Mouse (Mus musculus) liver (tissue): ENCODE measurements around the gene Synpr.

Experiments
- DNase-seq: peaks from one replicate; pipeline ENCODE4 v3.0.0-alpha.2; 2020; ENCODE audit warnings: mixed read lengths

The Synpr gene

DNA sequence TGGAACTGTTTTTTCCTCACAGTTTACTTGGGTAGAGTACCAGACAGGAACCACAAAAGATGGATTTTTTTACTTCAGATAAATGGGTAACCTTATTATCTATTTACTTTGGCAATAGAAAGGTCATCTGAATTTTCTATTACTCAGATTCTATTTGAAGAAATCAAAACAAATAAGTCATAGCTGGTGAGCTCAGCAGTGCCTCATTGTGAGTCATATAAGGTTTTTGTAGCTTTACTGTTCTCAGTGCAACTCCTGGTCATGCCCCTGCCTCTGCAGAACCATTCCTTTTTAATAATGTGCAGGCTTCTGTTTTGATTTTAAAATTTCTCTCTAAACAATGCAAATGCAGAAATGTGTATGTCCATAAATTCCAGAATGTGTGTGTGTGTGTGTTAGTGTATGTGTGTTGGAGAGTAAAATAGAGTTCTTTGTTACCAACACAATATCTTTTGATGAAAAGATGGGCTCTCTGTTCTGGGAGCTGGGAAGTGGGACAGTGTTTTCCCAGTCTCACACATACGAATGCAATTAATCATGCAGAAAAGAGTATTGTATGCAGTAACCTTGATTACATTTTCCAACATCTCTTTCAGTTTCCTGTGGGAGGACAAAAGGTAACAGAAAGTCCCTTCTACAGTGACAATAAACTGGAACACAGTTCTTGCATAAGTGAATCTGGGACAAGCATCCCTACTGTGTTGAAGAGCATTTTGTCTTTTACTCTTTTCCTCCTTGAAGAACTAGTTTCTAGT, 269.2 kb downstream of the Synpr start:
- DNase-seq: no peak

GRCm38 (mm10) chr14:13554631-13555030, 270.1 kb downstream of the Synpr start:
- no peak for DNase-seq

DNA sequence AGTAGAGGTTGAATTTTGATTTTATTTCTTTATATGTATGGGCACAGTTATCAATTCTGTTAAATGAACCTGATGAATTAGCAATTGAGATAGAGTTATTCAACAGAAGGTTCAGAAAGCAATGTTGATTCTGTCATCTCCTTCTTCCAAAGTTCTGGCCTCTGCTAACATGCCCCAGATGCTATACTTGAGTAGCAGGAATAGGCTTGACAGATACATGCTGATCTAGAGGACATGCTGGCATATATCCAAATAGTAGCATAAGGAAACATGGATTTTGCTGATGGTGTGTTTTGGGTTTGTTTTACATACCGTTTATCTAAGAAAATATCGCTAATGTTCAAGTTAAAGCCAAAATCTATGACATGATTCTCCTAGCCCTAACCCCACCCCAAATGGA, 273.5 kb downstream of the Synpr start:
- DNase-seq: no peak

DNA sequence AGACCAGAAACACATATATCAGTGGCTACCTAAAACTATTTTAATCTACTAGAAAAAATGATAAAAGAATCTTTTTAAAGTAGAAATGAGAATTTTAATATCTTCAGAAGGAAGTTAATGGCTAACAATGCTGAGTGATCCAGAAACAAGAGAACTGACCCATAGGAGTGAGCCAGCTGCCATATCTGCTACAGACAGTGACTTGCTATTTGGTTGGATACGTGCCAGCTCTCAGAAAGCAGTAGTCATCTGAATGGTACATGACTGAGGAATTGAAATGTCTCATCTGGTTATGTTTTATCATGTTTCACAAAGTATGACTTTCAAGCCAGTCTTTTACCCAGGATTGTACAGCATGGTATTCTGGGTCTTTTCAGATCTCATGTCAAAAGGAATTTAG, 282.7 kb downstream of the Synpr start:
- no peak for DNase-seq

GRCm38 (mm10) chr14:13567996-13568395, 283.4 kb downstream of the Synpr start:
- DNase-seq: no peak

GRCm38 (mm10) chr14:13571941-13572340, 287.4 kb downstream of the Synpr start:
- no peak for DNase-seq

GRCm38 (mm10) chr14:13572530-13572929, 287.9 kb downstream of the Synpr start:
- DNase-seq: no peak

DNA sequence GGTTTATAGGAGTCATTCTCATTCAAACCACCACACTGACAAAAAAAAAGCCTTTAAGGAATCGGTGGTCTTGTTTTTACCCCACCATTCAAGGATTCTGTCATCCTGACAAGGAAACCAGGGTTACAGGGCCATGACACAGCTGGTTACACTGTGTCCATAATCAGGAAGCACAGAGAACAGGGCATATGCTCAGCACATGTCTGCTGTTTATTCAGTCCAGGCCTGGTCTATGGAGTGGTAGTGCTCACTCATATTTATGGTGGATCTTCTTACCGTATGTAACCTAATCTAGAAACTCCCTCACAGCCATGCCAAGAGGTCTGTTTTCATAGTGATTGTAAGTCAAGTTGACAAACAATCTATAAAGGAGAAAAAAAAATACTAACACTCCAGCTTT, 293.5 kb downstream of the Synpr start:
- DNase-seq: no peak

DNA sequence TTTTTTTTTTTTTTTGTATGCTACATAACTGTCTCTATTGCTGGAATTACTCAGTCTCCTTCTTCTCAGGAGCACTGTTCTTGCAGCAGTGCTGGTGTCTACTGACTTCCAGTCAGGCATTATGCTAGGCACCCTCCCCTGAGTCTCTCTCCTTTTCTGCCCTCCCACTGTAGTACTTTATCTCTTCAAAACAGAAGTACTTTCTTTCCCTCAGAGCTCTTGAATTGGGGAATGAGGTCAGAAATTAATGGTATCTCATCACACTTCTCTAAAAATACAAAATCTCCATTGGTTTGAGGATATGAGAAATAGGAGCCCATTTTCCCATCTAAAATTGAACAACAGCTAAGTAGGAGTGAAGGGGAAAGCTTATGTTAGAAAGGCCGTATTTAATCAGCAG, 294.2 kb downstream of the Synpr start:
- no peak for DNase-seq

- no peak for DNase-seq
These were observed 308.9 kb downstream of the Synpr start for GRCm38 (mm10) chr14:13593321-13593940.

GRCm38 (mm10) chr14:13596251-13596650, 311.7 kb downstream of the Synpr start:
- DNase-seq: no peak

- no peak for DNase-seq
These were observed 312.6 kb downstream of the Synpr start for GRCm38 (mm10) chr14:13597204-13597603.

DNA sequence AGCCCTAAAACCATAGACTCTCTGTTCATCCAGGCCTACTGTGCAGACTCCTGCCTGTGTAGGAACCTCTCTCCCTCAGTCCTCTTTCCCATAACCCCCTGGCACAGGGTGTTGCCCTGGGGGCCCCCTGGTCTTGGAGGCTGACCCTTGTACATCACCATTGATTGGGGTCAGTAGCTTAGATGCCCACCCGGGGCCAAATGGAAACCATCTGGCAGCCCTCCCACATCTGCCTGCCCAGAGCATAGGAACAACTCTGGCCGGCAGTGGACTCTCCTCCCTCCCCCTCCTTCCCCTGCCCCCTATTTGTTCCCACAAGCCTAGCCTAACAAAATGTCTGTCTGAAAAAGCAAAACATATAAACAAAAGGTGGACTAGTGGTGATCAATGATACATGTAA, 336.0 kb downstream of the Synpr start:
- DNase-seq: no peak

DNA sequence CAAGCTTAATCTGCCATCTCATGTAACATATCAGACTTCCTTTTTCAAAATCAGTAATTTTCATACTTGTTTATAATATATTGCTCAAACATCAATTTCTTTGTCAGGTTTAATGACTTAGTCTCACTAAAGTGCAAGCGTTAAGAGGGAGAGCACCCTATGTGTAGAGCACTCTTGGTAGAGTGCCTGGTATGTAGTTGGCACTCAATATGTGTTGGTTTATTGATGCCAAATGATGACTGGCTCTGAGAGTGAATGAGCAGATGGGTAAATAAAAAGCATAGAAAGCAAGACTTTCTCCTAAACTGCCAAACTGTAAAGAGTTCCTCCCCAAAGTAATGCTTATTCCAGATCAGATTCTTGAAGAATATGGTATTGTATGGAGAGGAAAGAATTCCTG, 365.3 kb downstream of the Synpr start:
- DNase-seq: no peak

- DNase-seq: no peak
These were observed 366.5 kb downstream of the Synpr start for GRCm38 (mm10) chr14:13651039-13651438.

DNA sequence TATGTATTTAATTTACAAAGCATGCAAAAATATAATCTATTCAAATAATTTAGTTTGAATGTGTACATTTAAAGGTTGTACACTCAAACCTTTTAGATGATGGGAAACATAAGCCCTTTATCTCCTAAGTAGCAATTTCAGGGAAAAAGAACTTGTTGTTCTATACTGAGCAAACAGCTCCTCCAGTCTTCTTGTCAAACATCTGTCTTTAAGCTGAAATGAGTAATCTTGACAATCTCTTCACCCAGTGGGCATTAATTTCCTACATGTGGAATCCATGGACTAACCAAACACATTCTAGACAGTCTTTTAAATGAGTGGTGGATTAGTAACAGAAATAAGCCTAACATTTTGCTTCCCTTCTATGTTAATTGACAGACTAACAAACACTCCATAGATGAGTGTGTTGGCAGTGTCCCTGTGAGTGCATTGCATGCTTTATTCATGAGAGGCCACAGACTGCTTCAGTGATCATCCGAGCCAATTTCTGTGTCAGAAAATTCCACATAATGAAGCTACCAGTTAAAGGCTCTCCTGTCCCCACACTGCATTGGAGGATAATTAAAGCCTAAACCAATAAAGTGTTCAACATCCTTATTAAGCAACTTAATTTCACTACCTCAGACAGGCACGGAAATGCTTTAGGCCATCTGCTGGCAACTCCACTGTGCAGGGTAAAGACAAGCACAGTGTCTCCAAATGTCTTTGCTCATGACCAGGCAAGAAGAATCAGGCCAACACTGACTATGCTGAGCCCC, 367.1 kb downstream of the Synpr start:
- DNase-seq: no peak
